Mouse (Mus musculus): ENCODE measurements around the gene Dnajc5.

Gene Dnajc5

GRCm38 (mm10) chr2:181571941-181572670, 51.8 kb downstream of the Dnajc5 start:
- DNase-seq (ENCODE audit: extremely low read depth, insufficient read length, low spot score) = no peak

GRCm38 (mm10) chr2:181572921-181573920, 52.9 kb downstream of the Dnajc5 start:
- DNase-seq (ENCODE audit: extremely low read depth, insufficient read length, low spot score) = no peak

GRCm38 (mm10) chr2:181573961-181574360, 53.7 kb downstream of the Dnajc5 start:
- no peak for DNase-seq (ENCODE audit: extremely low read depth, insufficient read length, low spot score)

GRCm38 (mm10) chr2:181574921-181575545, 54.7 kb downstream of the Dnajc5 start:
- DNase-seq (ENCODE audit: extremely low read depth, insufficient read length, low spot score) = no peak

GRCm38 (mm10) chr2:181576613-181577012, 56.3 kb downstream of the Dnajc5 start:
- DNase-seq (ENCODE audit: extremely low read depth, insufficient read length, low spot score) = no peak

GRCm38 (mm10) chr2:181577126-181577525, 56.8 kb downstream of the Dnajc5 start:
- no peak for DNase-seq (ENCODE audit: extremely low read depth, insufficient read length, low spot score)

- no peak for DNase-seq (ENCODE audit: extremely low read depth, insufficient read length, low spot score)
Observed at GRCm38 (mm10) chr2:181577981-181578581, 57.8 kb downstream of the Dnajc5 start.

- DNase-seq (ENCODE audit: extremely low read depth, insufficient read length, low spot score) = no peak
Observed at GRCm38 (mm10) chr2:181578790-181579618, 58.7 kb downstream of the Dnajc5 start.

- no peak for DNase-seq (ENCODE audit: extremely low read depth, insufficient read length, low spot score)
Observed at GRCm38 (mm10) chr2:181579681-181580080, 59.4 kb downstream of the Dnajc5 start.

- DNase-seq (ENCODE audit: extremely low read depth, insufficient read length, low spot score) = no peak
Observed at GRCm38 (mm10) chr2:181580131-181580772, 60.0 kb downstream of the Dnajc5 start.

- peak; percentile 77 for DNase-seq (ENCODE audit: extremely low read depth, insufficient read length, low spot score)
Observed at GRCm38 (mm10) chr2:181581016-181581401, 60.7 kb downstream of the Dnajc5 start.

GRCm38 (mm10) chr2:181581402-181582120, 61.3 kb downstream of the Dnajc5 start:
- DNase-seq (ENCODE audit: extremely low read depth, insufficient read length, low spot score) = peak; percentile 85

GRCm38 (mm10) chr2:181582358-181582757, 62.1 kb downstream of the Dnajc5 start:
- no peak for DNase-seq (ENCODE audit: extremely low read depth, insufficient read length, low spot score)

- no peak for DNase-seq (ENCODE audit: extremely low read depth, insufficient read length, low spot score)
Observed at GRCm38 (mm10) chr2:181582939-181583338, 62.7 kb downstream of the Dnajc5 start.

- DNase-seq (ENCODE audit: extremely low read depth, insufficient read length, low spot score) = no peak
Observed at GRCm38 (mm10) chr2:181583460-181584257, 63.4 kb downstream of the Dnajc5 start.

GRCm38 (mm10) chr2:181584411-181584942, 64.2 kb downstream of the Dnajc5 start, which contains the start of gene Uckl1:
Gene Uckl1, minus strand, starts transcription at chr2:181584892.
- no peak for DNase-seq (ENCODE audit: extremely low read depth, insufficient read length, low spot score)

GRCm38 (mm10) chr2:181585506-181585905, 65.2 kb downstream of the Dnajc5 start:
- no peak for DNase-seq (ENCODE audit: extremely low read depth, insufficient read length, low spot score)

- no peak for DNase-seq (ENCODE audit: extremely low read depth, insufficient read length, low spot score)
Observed at GRCm38 (mm10) chr2:181586124-181586523, 65.8 kb downstream of the Dnajc5 start.
